Mouse (Mus musculus) embryo, embryonic 11.5 days (tissue): ENCODE data around the gene Arf3.
"Not testable (repeated sequence)": the region's sequence is repeated elsewhere in the genome, so short reads cannot be mapped to it uniquely, and the experiment has no call there.

Experiments used
- DNase-seq: peaks from one replicate; pipeline ENCODE4 v3.0.0-alpha.2; 2012; ENCODE audit warnings: low read depth, low spot score

Arf3 gene

DNA sequence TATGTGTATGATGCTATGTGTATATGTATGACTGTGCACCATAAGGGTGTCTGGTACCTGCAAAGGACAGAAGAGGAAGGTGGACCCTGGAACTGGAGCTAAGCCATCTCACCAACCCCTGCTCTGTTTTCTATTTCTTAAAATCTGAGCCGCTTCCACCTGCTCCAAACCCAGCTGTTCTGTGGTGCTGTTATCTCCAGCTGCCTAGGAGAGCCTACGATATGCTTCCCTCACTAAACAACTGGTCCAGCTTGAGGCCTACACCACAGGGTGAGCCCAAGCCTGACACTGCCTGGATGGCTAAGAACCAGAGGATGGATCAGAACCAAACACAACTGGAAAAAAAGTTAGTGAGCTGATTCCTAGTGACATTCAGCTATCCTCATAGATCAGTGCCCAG lies 8.9 kb downstream of the Arf3 start:
- DNase-seq, result no peak

DNA sequence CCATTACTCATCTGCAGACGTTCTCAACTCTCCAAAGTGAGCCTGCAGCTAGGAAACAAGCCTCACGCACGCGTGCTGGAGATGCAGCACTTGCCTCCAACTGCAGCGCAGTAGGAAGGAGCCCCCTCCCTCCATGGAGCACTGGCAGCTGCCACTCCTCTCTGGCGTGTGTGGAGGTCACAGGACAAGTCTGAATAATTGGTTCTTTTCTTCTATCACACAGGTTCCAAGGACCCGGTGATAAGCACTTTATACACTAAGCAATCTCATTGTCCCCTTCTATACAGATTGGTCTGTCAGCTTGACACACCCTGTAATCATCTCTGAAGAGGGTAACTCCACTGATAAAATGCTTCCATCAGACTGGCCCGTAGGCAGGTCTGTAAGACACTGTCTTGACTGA lies 10.0 kb downstream of the Arf3 start:
- no peak for DNase-seq

- DNase-seq, result no peak
Observed at GRCm38 (mm10) chr15:98749093-98749492, 13.9 kb downstream of the Arf3 start.

DNA sequence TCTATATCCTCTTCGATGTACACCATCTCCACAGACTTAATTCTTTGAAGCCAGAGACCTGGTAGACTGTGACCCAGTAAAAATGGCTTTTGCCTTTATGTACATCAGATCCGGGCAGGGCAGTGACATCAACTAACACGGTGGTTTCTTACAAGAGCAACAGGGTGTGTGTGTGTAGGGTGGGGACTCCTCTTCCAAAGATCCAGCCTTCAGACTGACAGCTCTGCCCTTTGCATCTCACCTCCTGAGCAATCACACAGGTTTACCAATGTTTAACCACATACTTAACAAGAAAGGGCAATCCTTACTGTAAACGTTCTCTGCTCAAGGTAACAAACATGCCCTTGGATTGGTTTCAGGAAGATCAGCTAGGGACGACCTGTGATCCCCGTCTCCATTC lies 15.7 kb downstream of the Arf3 start:
- no peak for DNase-seq

DNA sequence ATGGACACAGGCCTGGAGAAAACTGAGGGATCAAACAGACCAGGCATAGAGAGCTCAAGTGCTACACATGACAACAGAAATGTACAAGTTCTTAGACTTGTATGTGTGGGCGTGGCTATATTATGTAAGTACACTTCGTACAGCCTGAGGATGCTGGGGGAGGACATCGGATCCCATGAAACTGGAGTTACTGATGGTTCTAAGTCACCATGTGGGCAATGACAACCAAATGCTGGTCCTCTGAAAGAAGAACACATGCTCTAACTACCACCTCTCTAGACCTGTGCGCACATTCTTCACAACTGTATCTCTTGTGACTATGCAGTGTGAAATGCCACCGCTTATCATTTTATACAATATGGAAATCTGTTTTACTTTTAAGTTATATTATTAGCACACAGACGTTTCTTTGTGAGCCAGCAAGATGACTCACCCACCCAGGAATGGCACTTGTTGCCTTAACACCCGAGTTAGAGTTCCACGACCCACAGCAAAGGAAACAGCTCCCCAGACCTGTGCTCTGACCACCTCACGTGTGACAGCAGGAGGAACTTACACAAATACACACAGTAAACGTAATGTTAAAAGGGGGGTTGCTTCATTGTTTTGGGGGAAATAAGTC lies 16.6 kb downstream of the Arf3 start:
- DNase-seq, result no peak

- not testable (repeated sequence) for DNase-seq
Observed at GRCm38 (mm10) chr15:98743863-98744262, 19.2 kb downstream of the Arf3 start.

DNA sequence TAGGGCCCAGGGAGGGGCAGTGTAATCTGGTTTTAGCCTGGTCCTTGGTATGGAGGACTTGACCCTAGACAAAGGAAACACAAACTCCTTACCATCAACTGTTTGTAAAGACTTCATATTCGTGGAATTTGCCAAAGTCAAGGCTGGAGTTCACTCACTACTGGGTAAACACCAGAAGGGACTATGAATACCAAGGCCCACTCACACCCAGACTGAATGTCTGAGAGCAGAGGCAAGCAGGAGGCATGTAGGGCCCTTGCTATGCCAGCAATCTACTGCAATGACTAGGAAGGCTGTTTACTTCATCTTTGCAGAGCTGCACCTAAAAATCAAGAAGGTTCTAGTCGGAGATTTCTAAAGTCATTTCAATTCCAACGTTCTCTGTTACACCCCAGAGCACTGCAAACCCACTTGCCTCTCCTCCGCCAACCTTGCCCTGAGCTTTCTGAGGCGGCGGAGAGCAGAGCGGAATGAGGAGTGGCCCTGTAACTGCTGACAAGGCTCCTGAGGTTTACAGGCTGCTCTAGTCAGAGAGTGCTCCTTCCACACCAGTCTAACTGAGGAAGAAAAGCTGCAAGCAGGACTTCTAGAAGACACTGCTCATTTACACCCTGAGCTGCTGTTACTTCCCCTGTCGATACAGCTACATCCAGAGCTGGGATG lies 20.1 kb downstream of the Arf3 start:
- DNase-seq, result no peak

- DNase-seq, result no peak
Observed at GRCm38 (mm10) chr15:98740219-98740618, 22.8 kb downstream of the Arf3 start.

DNA sequence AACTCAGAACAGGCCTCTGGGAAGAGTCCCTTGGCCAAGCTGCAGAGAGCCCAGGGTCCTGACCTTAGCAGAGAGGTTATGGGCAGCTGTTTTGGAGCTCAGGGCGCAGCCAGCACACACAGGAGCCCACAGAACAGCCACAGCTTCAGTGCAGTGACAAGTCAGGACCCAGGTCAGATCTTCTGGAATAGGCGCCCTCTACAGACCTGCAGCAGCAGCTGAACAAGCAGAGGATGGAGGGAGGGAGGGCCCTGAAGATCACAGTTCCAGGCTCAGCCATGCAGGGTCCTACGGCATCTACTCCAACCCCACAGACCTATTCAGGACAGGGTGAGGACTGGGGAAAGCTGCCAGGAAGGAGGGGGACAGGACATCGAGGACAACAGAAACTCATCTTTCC lies 24.2 kb downstream of the Arf3 start:
- DNase-seq, result no peak

DNA sequence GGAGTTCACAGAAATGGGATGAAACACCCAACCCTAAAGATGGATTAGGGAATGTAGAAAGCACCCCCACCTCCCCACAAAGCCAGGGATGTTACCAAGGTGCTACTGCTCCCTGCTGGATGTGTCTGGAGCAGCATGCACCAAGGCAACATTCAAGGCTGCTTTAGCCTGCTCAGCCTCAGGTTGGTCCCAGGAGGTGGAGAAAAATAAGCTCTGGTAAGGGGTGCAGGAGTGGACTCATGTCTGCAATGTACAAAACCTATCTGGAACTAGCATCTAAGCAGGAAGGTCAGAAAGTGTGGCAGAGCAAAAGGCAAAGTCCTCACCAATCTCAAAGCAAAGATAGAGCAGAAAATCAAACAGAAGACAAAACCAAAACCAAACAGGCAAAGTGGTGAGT lies 25.1 kb downstream of the Arf3 start:
- no peak for DNase-seq

DNA sequence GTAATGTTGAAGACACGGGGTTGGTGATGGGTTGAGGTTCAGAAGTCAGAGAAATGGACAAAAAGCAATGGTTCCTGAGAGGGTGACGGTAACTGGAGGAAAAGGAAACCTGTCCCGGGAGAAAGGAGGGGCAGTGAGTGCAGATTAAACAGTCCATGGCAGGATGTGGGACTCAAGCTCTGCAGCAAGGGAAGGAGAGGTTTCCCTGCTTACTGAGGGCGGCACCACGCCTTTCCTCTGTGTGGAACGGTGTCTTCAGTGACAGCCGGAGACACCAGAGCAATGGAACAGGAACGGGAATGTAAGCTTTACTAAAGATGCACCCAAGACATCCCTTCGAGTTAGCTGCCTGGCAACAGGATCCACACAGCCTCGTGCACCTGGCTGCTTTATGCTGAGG lies 26.5 kb downstream of the Arf3 start:
- no peak for DNase-seq

- no peak for DNase-seq
Observed at GRCm38 (mm10) chr15:98733976-98734566, 28.9 kb downstream of the Arf3 start.

GRCm38 (mm10) chr15:98733370-98733769 lies 29.6 kb downstream of the Arf3 start:
- DNase-seq, result no peak

DNA sequence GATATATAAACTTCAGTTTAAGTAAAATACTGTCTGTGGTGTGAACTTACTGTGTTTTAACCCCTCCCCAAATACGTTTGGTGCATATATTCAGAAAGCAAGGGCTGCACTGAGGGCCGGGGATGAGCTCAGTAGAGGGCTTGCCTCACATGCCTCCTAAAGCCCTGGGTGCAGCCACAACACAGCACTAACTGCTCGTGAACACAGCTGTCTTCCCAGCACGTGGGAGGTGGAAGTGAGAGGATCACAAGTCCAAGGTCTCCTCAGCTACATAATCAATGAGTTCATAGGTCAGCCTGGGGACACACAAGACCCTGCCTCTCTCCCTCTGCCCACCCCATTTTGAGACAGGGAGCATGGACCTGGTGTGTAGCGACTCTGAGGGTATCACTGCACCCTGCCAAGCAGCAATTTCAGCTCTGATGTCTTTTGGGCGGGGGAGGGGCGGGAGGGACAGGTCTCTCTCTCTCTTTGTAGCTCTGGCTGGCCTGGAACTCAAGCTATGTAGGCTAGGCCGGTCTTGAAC lies 30.9 kb downstream of the Arf3 start:
- DNase-seq, result no peak

DNA sequence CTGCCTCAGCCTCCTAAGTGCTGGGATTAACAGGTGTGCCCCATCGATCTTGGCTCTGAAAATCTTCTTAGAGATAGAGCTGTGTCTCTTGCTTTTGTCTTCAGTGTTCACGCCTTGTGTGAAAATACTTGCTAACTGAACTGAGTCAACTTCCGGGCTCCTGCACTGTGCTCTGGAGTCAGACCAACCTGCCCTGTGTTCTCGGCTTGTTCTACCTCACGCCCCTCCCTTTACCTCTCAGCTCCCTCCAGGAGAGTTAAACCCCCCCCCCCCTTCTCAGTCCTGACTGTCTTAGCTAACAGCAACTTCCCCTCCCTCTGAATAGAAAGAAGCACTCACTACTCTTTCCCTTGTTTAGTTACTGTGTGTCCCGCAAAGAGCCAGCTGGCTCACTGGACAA lies 32.2 kb downstream of the Arf3 start:
- DNase-seq, result no peak

GRCm38 (mm10) chr15:98729791-98730545 lies 33.0 kb downstream of the Arf3 start:
- no peak for DNase-seq

GRCm38 (mm10) chr15:98728366-98728765 lies 34.6 kb downstream of the Arf3 start:
- no peak for DNase-seq

DNA sequence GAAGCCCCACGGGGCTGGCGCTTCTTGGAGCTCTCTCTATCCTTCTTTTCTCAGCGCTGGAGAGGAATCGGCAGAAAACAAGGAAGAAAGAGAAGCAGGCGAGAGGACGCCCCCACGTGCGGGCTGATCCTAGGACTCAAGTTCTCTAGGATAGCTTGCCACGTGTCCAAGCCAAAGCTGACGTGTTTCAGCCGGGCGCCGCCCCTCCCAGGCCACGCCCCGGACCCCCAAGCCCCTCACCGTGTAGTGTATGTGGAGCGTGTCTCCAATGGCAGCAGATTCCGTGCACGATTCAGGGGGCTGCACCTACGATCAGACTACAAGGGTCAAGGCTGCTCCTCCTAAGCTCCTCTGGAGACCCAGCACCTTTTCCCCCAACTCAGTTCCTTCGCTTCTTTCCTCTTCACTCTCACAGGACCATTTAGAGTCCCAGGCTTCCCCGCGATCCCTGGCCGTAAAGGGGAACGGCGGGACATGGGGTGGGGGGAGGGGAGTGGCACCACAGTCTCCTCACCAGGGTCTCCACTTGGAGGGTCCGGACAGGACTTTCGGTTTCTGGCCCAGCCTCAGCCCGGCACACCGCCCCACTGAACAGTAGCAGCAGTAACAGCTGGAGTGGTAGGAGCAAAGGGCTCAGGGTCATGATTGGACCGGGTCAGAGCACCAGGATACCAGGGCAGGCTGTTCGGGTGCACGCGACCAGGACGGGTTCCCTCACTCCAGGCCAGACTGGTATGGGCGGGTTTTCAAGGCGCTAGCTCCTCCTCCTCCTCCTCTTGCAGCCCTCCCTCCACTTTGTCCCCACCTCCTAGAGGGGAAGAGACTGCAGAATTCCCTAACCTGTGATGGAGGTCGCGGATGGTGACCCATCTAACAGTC lies 35.3 kb downstream of the Arf3 start, which contains the start of gene Fkbp11:
TSS of gene Fkbp11 (minus strand) at position 756 of the 879 bp plus-strand sequence.
- peak; percentile 59 for DNase-seq

GRCm38 (mm10) chr15:98726746-98727145 lies 36.3 kb downstream of the Arf3 start:
- no peak for DNase-seq

DNA sequence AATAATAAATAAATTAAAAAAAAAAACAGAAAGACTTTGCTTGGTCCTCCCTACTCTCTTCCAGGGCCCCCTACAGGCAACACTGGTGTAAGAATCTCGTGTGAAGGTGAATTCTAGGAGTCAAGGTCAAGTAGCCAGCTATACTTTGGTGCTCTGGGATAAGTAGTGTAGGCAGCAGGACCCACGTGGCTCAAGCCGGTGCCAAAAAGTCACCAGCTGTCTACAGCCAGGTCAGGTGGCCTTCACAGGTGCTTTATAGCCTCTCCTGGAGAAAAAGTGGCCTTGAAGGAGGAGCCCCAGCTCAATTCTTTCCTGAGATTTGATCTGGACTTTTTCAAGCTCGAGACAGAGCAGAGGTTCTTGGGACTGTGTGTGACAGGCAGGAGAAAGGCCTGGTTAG lies 36.9 kb downstream of the Arf3 start:
- no peak for DNase-seq

GRCm38 (mm10) chr15:98724441-98724840 lies 38.6 kb downstream of the Arf3 start:
- no peak for DNase-seq
